Mouse (Mus musculus) testis, adult 2 months (tissue): Measurements from ENCODE around the gene D430041D05Rik.

Experiments used
- CTCF ChIP-seq: fragments of 200-500 bp; IDR thresholded peaks from 2 replicates; pipeline ENCODE4 v1.5.1; 2012; ENCODE audit warnings: low read depth, mild to moderate bottlenecking, inconsistent platforms, low read length, moderate library complexity; ENCODE audit not compliant: control insufficient read depth, insufficient read depth, insufficient replicate concordance
- POLR2A ChIP-seq: fragments of 200-500 bp; IDR thresholded peaks from 2 replicates; pipeline ENCODE4 v1.6.1; 2012; ENCODE audit warnings: low read depth, mild to moderate bottlenecking, inconsistent platforms, low read length, moderate library complexity; ENCODE audit not compliant: control insufficient read depth

DNA sequence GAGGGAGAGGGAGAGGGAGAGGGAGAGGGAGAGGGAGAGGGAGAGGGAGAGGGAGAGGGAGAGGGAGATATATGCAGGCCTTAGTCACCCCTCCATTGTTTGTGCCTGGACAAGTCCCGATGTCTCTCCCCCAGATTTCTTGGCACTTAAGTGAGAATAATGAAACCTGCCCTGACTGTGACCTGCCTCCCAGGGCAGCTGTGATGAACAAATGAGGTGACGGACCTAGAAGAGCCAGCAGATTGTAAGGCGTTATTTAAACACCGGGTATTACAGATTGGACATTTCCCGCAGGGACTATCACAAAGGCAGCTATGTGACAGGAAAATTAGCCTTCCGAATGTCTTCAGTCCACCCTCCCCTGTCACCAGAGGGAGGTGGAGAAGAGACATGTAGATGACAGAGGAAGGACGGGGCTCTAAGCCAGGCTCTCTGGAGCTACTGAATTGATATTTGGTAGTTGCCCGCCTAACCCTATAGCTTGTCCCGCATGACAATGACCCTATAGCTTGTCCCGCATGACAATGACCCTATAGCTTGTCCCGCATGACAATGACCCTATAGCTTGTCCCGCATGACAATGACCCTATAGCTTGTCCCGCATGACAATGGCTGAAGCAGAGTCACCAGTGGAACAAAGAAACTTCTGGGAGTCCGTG lies 191.0 kb downstream of the D430041D05Rik start:
- TF ChIP-seq CTCF = no peak
- TF ChIP-seq POLR2A = no peak
